Mouse (Mus musculus) heart, embryonic 16.5 days (tissue): ENCODE measurements around the gene Uhrf1. TPM values are rescaled to one million over a fixed set of nuclear protein-coding genes. Genes with fewer than 3 reads are reported as not detected.

ENCODE experiments used
- ATAC-seq: fragments of 200-750 bp; cut with Nextera tagmentation; replicated peaks from 2 replicates; pipeline ENCODE4 v1.8.0; 2017; ENCODE audit warnings: moderate number of reproducible peaks; ENCODE audit not compliant: insufficient read depth, low FRiP score; ENCODE audit errors: extremely low read depth
- H3K27ac ChIP-seq: fragments of 300-500 bp; sonication (generic); 2 replicates; pipeline ENCODE4 v1.5.1; 2014; ENCODE audit warnings: mild to moderate bottlenecking, low read length, control low read depth, moderate library complexity
- H3K27me3 ChIP-seq: fragments of 300-500 bp; sonication (generic); 2 replicates; pipeline ENCODE4 v1.6.1; 2014; ENCODE audit warnings: low read length, mixed read lengths; ENCODE audit not compliant: control insufficient read depth, insufficient read depth
- H3K36me3 ChIP-seq: fragments of 300-500 bp; sonication (generic); 2 replicates; pipeline ENCODE4 v1.6.1; 2014; ENCODE audit not compliant: control insufficient read depth, insufficient read depth
- H3K4me1 ChIP-seq: fragments of 300-500 bp; sonication (generic); 2 replicates; pipeline ENCODE4 v1.6.1; 2014; ENCODE audit warnings: low read length, mixed read lengths; ENCODE audit not compliant: control insufficient read depth, insufficient read depth
- H3K4me2 ChIP-seq: fragments of 300-500 bp; sonication (generic); 2 replicates; pipeline ENCODE4 v1.6.1; 2014; ENCODE audit warnings: low read depth, mild to moderate bottlenecking, control low read depth, low read length
- H3K4me3 ChIP-seq: fragments of 300-500 bp; sonication (generic); 2 replicates; pipeline ENCODE4 v1.5.1; 2014; ENCODE audit warnings: mild to moderate bottlenecking, control low read depth, low read length
- H3K9ac ChIP-seq: fragments of 300-500 bp; sonication (generic); 2 replicates; pipeline ENCODE4 v1.6.1; 2014; ENCODE audit warnings: low read length, control low read depth
- H3K9me3 ChIP-seq: fragments of 300-500 bp; sonication (generic); replicated peaks from 2 replicates; pipeline ENCODE4 v1.6.1; 2016; ENCODE audit warnings: low read length; ENCODE audit not compliant: control insufficient read depth
- WGBS: fragments of 180-500 bp; shearing (Covaris S2); extraction: QIAGEN DNeasy Blood & Tissue Kit; methylation state at CpG from one replicate; pipeline ENCODE4 v1.1.7; 2014; 5-methylcytosine and 5-hydroxymethylcytosine counted together
- polyA plus RNA-seq: library from polyadenylated mRNA; unstranded; fragments of >200 nt; fragmentation: Nextera tagmentation; extraction: Ambion mirVana; gene quantifications from 2 replicates; pipeline ENCODE4 v1.2.1, GENCODE M21; 2015

The Uhrf1 gene
- polyA plus RNA-seq, 1 experiment from 2014 or later = 94.0 TPM

DNA sequence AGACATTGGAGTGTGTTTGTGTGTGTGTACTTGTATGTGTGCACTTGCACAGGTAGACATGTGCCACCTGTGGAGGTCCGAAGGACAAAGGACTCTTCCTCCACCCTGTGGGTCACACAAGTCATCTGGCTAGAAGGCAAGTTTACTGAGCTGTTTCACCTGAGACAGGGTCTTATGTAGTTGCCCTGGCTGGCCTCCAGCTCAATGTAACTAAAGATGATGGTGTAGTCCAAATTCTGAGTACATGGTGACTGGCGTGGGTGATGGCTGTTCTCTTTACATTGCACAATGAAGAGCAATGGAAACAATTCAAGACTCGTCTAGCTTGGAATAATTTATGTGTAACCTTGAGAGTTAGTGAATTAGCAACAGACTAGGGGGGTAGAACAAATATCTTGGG, 21.3 kb downstream of the Uhrf1 start:
- no peak for ATAC-seq
- Histone ChIP-seq H3K27ac (no peak overlapping the region), H3K9ac (no peak overlapping the region), H3K4me3 (no peak overlapping the region), H3K9me3 (no peaks in the 10 kb centered on the region), H3K36me3 (peaks cover 21% of the 10 kb centered on the region), H3K4me1 (peaks cover 26% of the 10 kb centered on the region), H3K4me2 (no peak overlapping the region), H3K27me3 (no peaks in the 10 kb centered on the region)
- WGBS = 72% methylated on average over 3 of the region's 3 CpGs

DNA sequence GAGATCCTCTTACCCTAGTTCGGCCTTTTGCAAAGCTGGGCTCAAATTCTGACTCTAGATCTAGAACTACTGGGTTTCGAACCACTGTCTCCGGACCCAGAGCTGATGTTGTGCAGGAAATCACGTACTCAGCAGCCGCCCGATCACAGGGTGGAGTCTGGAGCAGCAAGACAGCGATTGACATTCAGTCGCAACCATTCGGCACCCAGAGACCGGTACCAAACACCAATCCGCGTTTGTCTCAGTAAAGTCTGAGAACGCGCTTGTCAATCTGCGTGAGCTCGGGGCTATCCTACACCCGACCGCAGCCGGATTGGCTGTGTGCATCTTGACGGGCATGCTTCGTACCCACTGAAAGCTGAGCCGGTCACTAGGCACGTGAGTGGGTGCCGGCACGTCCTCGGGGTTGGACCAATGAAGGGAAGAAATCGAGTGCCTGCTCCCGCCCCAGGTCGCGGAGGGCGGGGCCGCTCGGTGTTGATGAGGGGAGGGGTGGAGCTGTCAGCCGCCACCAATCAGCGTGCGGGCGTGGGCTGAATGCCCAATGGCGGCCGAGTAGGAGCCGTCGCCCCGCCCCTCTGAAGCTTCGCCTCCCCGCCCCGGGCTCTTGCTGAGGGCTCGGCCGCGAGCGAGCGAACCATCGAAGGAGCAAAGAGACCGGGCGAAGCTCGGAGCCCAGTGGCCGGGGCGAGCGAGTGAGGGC, 22.5 kb downstream of the Uhrf1 start, which contains the start of gene Kdm4b:
Gene Kdm4b, plus strand, starts transcription at position 613 of the 703 bp plus-strand sequence.
- H3K27ac ChIP-seq = peak within 1 kb of the TSS; percentile 93
- peak within 1 kb of the TSS; percentile 79 for H3K4me3 ChIP-seq
- peak within 1 kb of the TSS; percentile 96 for H3K4me2 ChIP-seq
- under 1% methylated on average over 56 of the region's 57 CpGs for WGBS
- H3K4me1 ChIP-seq = peaks cover 36% of the 10 kb centered on the region
- H3K9me3 ChIP-seq = no peaks in the 10 kb centered on the region
- H3K27me3 ChIP-seq = no peaks in the 10 kb centered on the region
- H3K36me3 ChIP-seq = peaks cover 14% of the 10 kb centered on the region
- H3K9ac ChIP-seq = peak within 1 kb of the TSS; percentile 89
- ATAC-seq = peak; percentile 97

- Histone ChIP-seq H3K9me3 (no peaks in the 10 kb centered on the region), H3K4me3 (peak overlapping the region; percentile 79), H3K4me2 (peak overlapping the region; percentile 96), H3K27ac (peak overlapping the region; percentile 93), H3K36me3 (peaks cover 9% of the 10 kb centered on the region), H3K9ac (peak overlapping the region; percentile 89), H3K27me3 (no peaks in the 10 kb centered on the region), H3K4me1 (peaks cover 44% of the 10 kb centered on the region)
- WGBS = 2% methylated on average over 63 of the region's 67 CpGs
- peak; percentile 35 for ATAC-seq
Measured at GRCm38 (mm10) chr17:56326153-56327147, 23.3 kb downstream of the Uhrf1 start.

DNA sequence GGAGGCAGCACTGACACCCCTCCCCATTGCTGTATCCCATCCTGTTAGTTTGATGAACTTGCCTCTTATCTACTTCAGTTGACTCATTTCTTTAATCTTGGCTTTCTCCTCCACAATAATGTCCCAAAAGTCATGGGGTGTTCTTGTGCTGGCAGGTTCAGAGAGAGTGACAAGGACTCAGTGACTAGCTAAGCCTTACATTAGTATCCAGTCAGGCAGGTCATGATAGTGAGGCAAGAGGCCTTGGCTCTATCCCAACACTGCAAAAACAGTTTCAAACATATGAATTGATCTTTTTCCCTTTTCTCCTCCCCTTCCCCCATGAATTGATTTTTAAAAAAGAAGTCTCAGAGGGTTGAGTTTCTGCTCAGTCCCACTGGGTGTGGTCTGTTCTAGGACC, 26.1 kb downstream of the Uhrf1 start:
- H3K4me2 ChIP-seq = no peak overlapping the region
- H3K27ac ChIP-seq = no peak overlapping the region
- no peaks in the 10 kb centered on the region for H3K9me3 ChIP-seq
- no peaks in the 10 kb centered on the region for H3K36me3 ChIP-seq
- no peaks in the 10 kb centered on the region for H3K27me3 ChIP-seq
- no peak for ATAC-seq
- no peak overlapping the region for H3K9ac ChIP-seq
- H3K4me1 ChIP-seq = peaks cover 49% of the 10 kb centered on the region
- no peak overlapping the region for H3K4me3 ChIP-seq

DNA sequence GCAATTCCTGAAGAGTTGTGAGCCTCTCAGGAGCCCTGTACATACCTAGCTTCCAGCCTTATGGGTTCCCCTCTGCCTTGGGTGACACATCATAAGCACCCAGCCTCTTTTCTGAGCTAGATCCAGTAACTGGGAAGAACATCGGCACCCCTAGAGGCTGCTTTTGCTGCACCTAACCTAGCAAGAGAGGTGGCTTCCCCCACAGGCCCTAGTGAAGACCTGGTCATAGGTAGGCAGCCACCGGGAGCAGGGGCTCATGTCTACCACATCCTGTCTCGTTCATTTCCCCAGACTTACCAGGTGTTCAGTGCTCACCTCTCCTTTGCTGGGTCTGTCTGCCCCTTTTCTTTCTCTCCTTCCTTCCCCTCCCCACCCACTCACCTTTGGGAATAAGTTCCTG, 27.2 kb downstream of the Uhrf1 start:
- H3K36me3 ChIP-seq = no peaks in the 10 kb centered on the region
- H3K27me3 ChIP-seq = no peaks in the 10 kb centered on the region
- H3K27ac ChIP-seq = peak overlapping the region; percentile 7; the same call in 1 of the 2 replicates
- peaks cover 47% of the 10 kb centered on the region for H3K4me1 ChIP-seq
- no peaks in the 10 kb centered on the region for H3K9me3 ChIP-seq
- no peak for ATAC-seq
- H3K4me2 ChIP-seq = no peak overlapping the region
- no peak overlapping the region for H3K9ac ChIP-seq
- H3K4me3 ChIP-seq = no peak overlapping the region
- WGBS = 73% methylated on average over 3 of the region's 3 CpGs

GRCm38 (mm10) chr17:56331256-56331655, 28.1 kb downstream of the Uhrf1 start:
- Histone ChIP-seq H3K27ac (no peak overlapping the region), H3K4me1 (peaks cover 47% of the 10 kb centered on the region), H3K27me3 (no peaks in the 10 kb centered on the region), H3K9me3 (no peaks in the 10 kb centered on the region), H3K36me3 (no peaks in the 10 kb centered on the region), H3K4me3 (no peak overlapping the region), H3K9ac (peak overlapping the region; percentile 35; the same call in 1 of the 2 replicates), H3K4me2 (no peak overlapping the region)
- no peak for ATAC-seq

GRCm38 (mm10) chr17:56332987-56333386, 29.9 kb downstream of the Uhrf1 start:
- Histone ChIP-seq H3K4me3 (no peak overlapping the region), H3K27ac (no peak overlapping the region), H3K4me2 (no peak overlapping the region), H3K36me3 (no peaks in the 10 kb centered on the region), H3K27me3 (no peaks in the 10 kb centered on the region), H3K4me1 (peaks cover 48% of the 10 kb centered on the region), H3K9me3 (no peaks in the 10 kb centered on the region), H3K9ac (no peak overlapping the region)
- no peak for ATAC-seq
- 45% methylated on average over 8 of the region's 8 CpGs for WGBS

- WGBS = 23% methylated on average over 4 of the region's 4 CpGs
- H3K4me1 ChIP-seq = peaks cover 39% of the 10 kb centered on the region
- no peak overlapping the region for H3K4me3 ChIP-seq
- H3K36me3 ChIP-seq = no peaks in the 10 kb centered on the region
- ATAC-seq = peak; percentile 17
- peak overlapping the region; percentile 30; the same call in 1 of the 2 replicates for H3K27ac ChIP-seq
- H3K9ac ChIP-seq = no peak overlapping the region
- no peak overlapping the region for H3K4me2 ChIP-seq
- H3K27me3 ChIP-seq = no peaks in the 10 kb centered on the region
- no peaks in the 10 kb centered on the region for H3K9me3 ChIP-seq
Measured at GRCm38 (mm10) chr17:56337190-56337589, 34.1 kb downstream of the Uhrf1 start.

GRCm38 (mm10) chr17:56337791-56338190, 34.7 kb downstream of the Uhrf1 start:
- H3K27me3 ChIP-seq = no peaks in the 10 kb centered on the region
- H3K27ac ChIP-seq = peak overlapping the region; percentile 34; the same call in 1 of the 2 replicates
- no peak for ATAC-seq
- no peak overlapping the region; the same call in 1 of the 2 replicates for H3K4me2 ChIP-seq
- 0 out of 2 replicates have a peak overlapping the region, but pooled peaks have one; percentile 6 for H3K9ac ChIP-seq
- peaks cover 39% of the 10 kb centered on the region for H3K4me1 ChIP-seq
- no peaks in the 10 kb centered on the region for H3K9me3 ChIP-seq
- no peak overlapping the region for H3K4me3 ChIP-seq
- H3K36me3 ChIP-seq = no peaks in the 10 kb centered on the region
- 56% methylated on average over 6 of the region's 6 CpGs for WGBS
